Comparison of ENCODE assay signal across 8 mouse cellular contexts in the genomic region with DNA sequence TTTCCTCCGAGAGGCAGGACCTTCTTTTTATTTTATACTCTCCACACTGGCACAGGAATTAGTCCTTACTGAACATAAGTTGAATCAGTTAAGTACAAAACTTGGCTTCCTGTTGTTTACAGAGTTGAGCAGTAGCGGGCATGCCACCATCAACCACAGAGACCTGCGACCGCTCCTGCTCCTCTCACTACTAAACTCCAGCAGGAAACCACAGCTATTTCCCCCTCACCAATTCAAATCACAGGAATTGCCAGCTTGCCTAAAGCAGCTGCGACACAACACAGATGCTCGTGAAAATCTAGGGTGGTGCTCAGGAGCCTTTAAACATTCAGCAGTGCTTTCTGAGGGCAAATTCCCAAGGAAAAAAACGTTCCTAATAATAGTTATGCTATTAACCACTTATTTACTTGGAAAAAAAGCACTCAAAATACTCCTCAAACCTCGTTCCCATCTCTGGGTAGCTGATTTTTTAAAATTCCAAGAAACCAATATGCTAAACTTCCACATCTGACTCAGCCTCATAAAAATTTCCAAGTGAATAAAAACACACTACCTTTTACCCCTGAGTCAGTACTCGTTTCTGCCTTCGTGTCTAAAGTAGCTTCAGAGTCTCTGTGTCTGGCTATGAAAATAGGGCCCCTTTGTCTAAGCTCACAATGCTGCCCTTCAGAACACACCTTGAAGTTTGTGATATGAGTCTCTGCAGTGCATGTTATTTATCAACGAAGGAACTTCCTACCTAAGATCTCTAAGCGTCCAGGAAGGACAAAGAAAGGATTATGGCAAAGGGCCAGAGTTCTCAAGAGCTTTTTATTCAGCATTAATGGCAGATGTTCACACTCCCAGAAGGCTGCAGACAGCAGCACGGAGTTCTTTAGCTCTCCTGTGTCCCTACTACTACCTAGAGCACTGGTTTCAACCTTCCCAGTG. TPM values are rescaled to one million over a fixed set of nuclear protein-coding genes. Genes with fewer than 3 reads are reported as not detected.
DNase-seq lines count a peak whose midpoint lies in the region; ATAC-seq and TF ChIP-seq lines count a peak whose summit lies in the region.

No protein-coding gene starts in this region.

- H3K9ac ChIP-seq in lung, embryonic 16.5 days (ENCODE audit: low read length) = no peak overlapping the region
- no peak overlapping the region for H3K9ac ChIP-seq in stomach, postnatal 0 days (ENCODE audit: low read length)

- peak overlapping the region; percentile 34 for H3K4me2 ChIP-seq in lung, embryonic 16.5 days (ENCODE audit: low read depth, low read length)
- no peak overlapping the region; the same call in 1 of the 2 replicates for H3K4me2 ChIP-seq in stomach, postnatal 0 days (replicated peaks; ENCODE audit: low read depth)

- TF ChIP-seq EP300 in stomach, postnatal 0 days (optimal IDR thresholded peaks at IDR 0.05) = no peak

- no peak overlapping the region for H3K4me3 ChIP-seq in lung, embryonic 16.5 days (ENCODE audit: low read length)
- H3K4me3 ChIP-seq in brown adipose tissue, adult 24 weeks (ENCODE audit: insufficient read depth, low read depth, low read length) = peak overlapping the region; percentile 23
- no peak overlapping the region for H3K4me3 ChIP-seq in stomach, postnatal 0 days (ENCODE audit: low read depth, low read length)
- H3K4me3 ChIP-seq in layer of hippocampus, adult 2 months = no peak overlapping the region; the same call in 1 of the 2 replicates

- H3K4me1 ChIP-seq in lung, embryonic 16.5 days (replicated peaks; ENCODE audit: control insufficient read depth, insufficient read depth, low read length) = peaks cover 16% of the 10 kb centered on the region
- H3K4me1 ChIP-seq in brown adipose tissue, adult 24 weeks (ENCODE audit: control insufficient read depth, insufficient read depth, insufficient read length, low read length) = peaks cover 22% of the 10 kb centered on the region; the same call in 1 of the 2 replicates
- H3K4me1 ChIP-seq in stomach, postnatal 0 days (replicated peaks; ENCODE audit: control insufficient read depth, insufficient read depth) = no peaks in the 10 kb centered on the region

- no peaks in the 10 kb centered on the region for H3K27me3 ChIP-seq in lung, embryonic 16.5 days (ENCODE audit: control insufficient read depth, insufficient read depth, low read depth, low read length)
- H3K27me3 ChIP-seq in stomach, postnatal 0 days (ENCODE audit: control insufficient read depth, insufficient read depth, low read length) = no peaks in the 10 kb centered on the region

- no peak for TF ChIP-seq CTCF in stomach, postnatal 0 days (IDR thresholded peaks at IDR 0.05; ENCODE audit: low read depth)
- TF ChIP-seq CTCF in layer of hippocampus, adult 2 months (conservative IDR thresholded peaks at IDR 0.05) = no peak

- peak; percentile 63 for ATAC-seq in lung, embryonic 16.5 days (ENCODE audit: low read depth)
- peak; percentile 84 for ATAC-seq in inflammation-experienced regulatory T-cells, adult 6 months
- peak; percentile 67 for ATAC-seq in stomach, postnatal 0 days (ENCODE audit: low FRiP score, low TSS enrichment)
- no peak for ATAC-seq in erythroblast, adult 5-6 weeks (replicated peaks; ENCODE audit: low FRiP score, poor library complexity, severe bottlenecking)

- 24% methylated on average over 13 of the region's 13 CpGs for WGBS in lung, embryonic 16.5 days
- WGBS in stomach, postnatal 0 days = 23% methylated on average over 13 of the region's 13 CpGs

- no peak for DNase-seq in lung, postnatal 14 days
- peak; percentile 21 for DNase-seq in stomach, postnatal 0 days (ENCODE audit: low spot score)
- no peak for DNase-seq in layer of hippocampus, adult 2 months (ENCODE audit: low spot score in 2 of 2)
- DNase-seq in layer of hippocampus, adult 18-20 months (ENCODE audit: low spot score in 2 of 2) = no peak

- peak overlapping the region; percentile 79 for H3K27ac ChIP-seq in lung, embryonic 16.5 days (ENCODE audit: low read length)
- H3K27ac ChIP-seq in brown adipose tissue, adult 24 weeks (replicated peaks; ENCODE audit: low read depth, low read length) = peak overlapping the region; percentile 51
- peak overlapping the region; percentile 75 for H3K27ac ChIP-seq in stomach, postnatal 0 days (replicated peaks)
- H3K27ac ChIP-seq in layer of hippocampus, adult 2 months = no peak overlapping the region

- H3K9me3 ChIP-seq in lung, embryonic 16.5 days (ENCODE audit: control insufficient read depth, low read length) = no peaks in the 10 kb centered on the region
- H3K9me3 ChIP-seq in stomach, postnatal 0 days (ENCODE audit: control insufficient read depth, low read length) = no peaks in the 10 kb centered on the region

- H3K36me3 ChIP-seq in lung, embryonic 16.5 days (ENCODE audit: control insufficient read depth, insufficient read depth, low read length) = no peaks in the 10 kb centered on the region
- no peaks in the 10 kb centered on the region for H3K36me3 ChIP-seq in stomach, postnatal 0 days (ENCODE audit: control insufficient read depth, insufficient read depth, low read length)

RNA-seq across cellular contexts. Expression of a gene that starts 13.4 kb away (rescaled TPM):
- 7.7 and 8.4 TPM in 2 replicates for polyA plus RNA-seq in lung, embryonic 16.5 days (2015; fragmentation: Nextera tagmentation; extraction: Ambion mirVana)
- 3.7 and 5.5 TPM in 2 replicates for polyA plus RNA-seq in brown adipose tissue, adult 24 weeks (2012; ENCODE audit: insufficient read depth, insufficient read length, missing spikeins)
- polyA plus RNA-seq in inflammation-experienced regulatory T-cells, adult 6 months (2017; shearing (Covaris generic)) = 10 to 100 TPM; 13.9 to 30.8 (median 18.6) TPM
- 2.1 and 2.7 TPM in 2 replicates for polyA plus RNA-seq in stomach, postnatal 0 days (2015; fragmentation: Nextera tagmentation; extraction: Ambion mirVana)
- 10 to 100 TPM in 1 of 2 experiments, 1 to 10 TPM in 1; 8.9 to 10.3 TPM for total RNA-seq in layer of hippocampus, adult 2 months (2021)
- total RNA-seq in layer of hippocampus, adult 18-20 months (2021) = 1 to 10 TPM; 8.3 to 9.3 TPM
- total RNA-seq in erythroblast, adult 5-6 weeks (2015; ENCODE audit: low replicate concordance) = not detected in 2 replicates
- 0.09 and 0.14 TPM in 2 replicates for total RNA-seq in erythroblast, adult 5-6 weeks (2017; ENCODE audit: low replicate concordance)
